Mouse (Mus musculus) forebrain, embryonic 15.5 days (tissue): Measurements from ENCODE around the gene Lrrc23. TPM values are rescaled to one million over a fixed set of nuclear protein-coding genes. Genes with fewer than 3 reads are reported as not detected.
"Not testable (repeated sequence)": the region's sequence is repeated elsewhere in the genome, so short reads cannot be mapped to it uniquely, and the experiment has no call there.

Source experiments
- ATAC-seq: fragments of 200-750 bp; cut with Nextera tagmentation; replicated peaks from 2 replicates; pipeline ENCODE4 v1.8.0; 2017; ENCODE audit warnings: mild to moderate bottlenecking, moderate TSS enrichment, moderate library complexity
- H3K27ac ChIP-seq: fragments of 300-500 bp; sonication (generic); replicated peaks from 2 replicates; pipeline ENCODE4 v1.5.1; 2015; ENCODE audit warnings: mild to moderate bottlenecking, inconsistent platforms
- H3K27me3 ChIP-seq: fragments of 300-500 bp; sonication (generic); 2 replicates; pipeline ENCODE4 v1.6.1; 2015; ENCODE audit warnings: inconsistent platforms
- H3K36me3 ChIP-seq: fragments of 300-500 bp; sonication (generic); 2 replicates; pipeline ENCODE4 v1.6.1; 2015; ENCODE audit warnings: mild to moderate bottlenecking, inconsistent platforms
- H3K4me1 ChIP-seq: fragments of 300-500 bp; sonication (generic); 2 replicates; pipeline ENCODE4 v1.6.1; 2015; ENCODE audit warnings: inconsistent platforms
- H3K4me2 ChIP-seq: fragments of 300-500 bp; sonication (generic); replicated peaks from 2 replicates; pipeline ENCODE4 v1.6.1; 2015; ENCODE audit warnings: mild to moderate bottlenecking, inconsistent platforms
- H3K4me3 ChIP-seq: fragments of 300-500 bp; sonication (generic); 2 replicates; pipeline ENCODE4 v1.5.1; 2015; ENCODE audit warnings: mild to moderate bottlenecking, inconsistent platforms
- H3K9ac ChIP-seq: fragments of 300-500 bp; sonication (generic); replicated peaks from 2 replicates; pipeline ENCODE4 v1.6.1; 2015; ENCODE audit warnings: mild to moderate bottlenecking, inconsistent platforms
- H3K9me3 ChIP-seq: fragments of 300-500 bp; sonication (generic); 2 replicates; pipeline ENCODE4 v1.6.1; 2016; ENCODE audit warnings: inconsistent platforms
- WGBS: fragments of 180-500 bp; shearing (Covaris S2); methylation state at CpG from one replicate; pipeline ENCODE4 v1.1.7; 2015; ENCODE audit warnings: mixed read lengths; 5-methylcytosine and 5-hydroxymethylcytosine counted together
- polyA plus RNA-seq: library from polyadenylated mRNA; unstranded; fragments of >200 nt; fragmentation: Nextera tagmentation; extraction: Ambion mirVana; gene quantifications from 2 replicates; pipeline ENCODE4 v1.2.1, GENCODE M21; 2015

The Lrrc23 gene
- polyA plus RNA-seq, 1 experiment from 2014 or later, result 4.8 TPM

- H3K9ac ChIP-seq, result peak overlapping the region; percentile 50
- peaks cover 37% of the 10 kb centered on the region for H3K4me1 ChIP-seq
- H3K27me3 ChIP-seq, result no peaks in the 10 kb centered on the region
- no peaks in the 10 kb centered on the region for H3K36me3 ChIP-seq
- H3K27ac ChIP-seq, result peak overlapping the region; percentile 87
- no peaks in the 10 kb centered on the region for H3K9me3 ChIP-seq
- peak overlapping the region; percentile 76 for H3K4me2 ChIP-seq
- ATAC-seq, result peak; percentile 84
- 3% methylated on average over 34 of the region's 34 CpGs for WGBS
- peak overlapping the region; percentile 46 for H3K4me3 ChIP-seq
Observed at GRCm38 (mm10) chr6:124805341-124806321, 26.1 kb upstream of the Lrrc23 start.

DNA sequence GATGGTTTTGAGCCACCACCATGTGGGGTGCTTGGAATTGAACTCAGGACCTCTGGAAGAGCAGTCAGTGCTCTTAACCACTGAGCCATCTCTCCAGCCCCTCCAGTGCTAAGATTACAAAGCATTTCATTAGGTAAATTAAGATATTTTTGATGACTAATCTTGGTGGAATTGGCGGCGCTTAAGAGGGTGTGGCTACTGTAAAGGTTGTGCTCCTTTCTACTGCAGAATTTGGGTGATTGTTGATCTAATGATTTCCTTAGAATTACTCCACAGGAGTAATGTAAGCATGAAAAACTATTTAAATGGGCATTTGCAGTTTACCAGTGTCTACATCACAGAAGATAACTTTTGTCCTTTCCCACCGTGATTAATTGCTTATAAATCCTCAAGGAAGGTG lies 24.8 kb upstream of the Lrrc23 start:
- peaks cover 28% of the 10 kb centered on the region for H3K4me1 ChIP-seq
- H3K27ac ChIP-seq, result no peak overlapping the region
- no peak overlapping the region for H3K9ac ChIP-seq
- ATAC-seq, result no peak
- no peak overlapping the region for H3K4me2 ChIP-seq
- H3K36me3 ChIP-seq, result no peaks in the 10 kb centered on the region
- H3K9me3 ChIP-seq, result no peaks in the 10 kb centered on the region
- WGBS, result 88% methylated on average over 3 of the region's 3 CpGs
- H3K4me3 ChIP-seq, result no peak overlapping the region
- H3K27me3 ChIP-seq, result no peaks in the 10 kb centered on the region

- not testable (repeated sequence) for H3K9ac ChIP-seq, H3K27me3 ChIP-seq, H3K4me2 ChIP-seq, H3K4me3 ChIP-seq, H3K36me3 ChIP-seq, H3K9me3 ChIP-seq, ATAC-seq, H3K27ac ChIP-seq
- WGBS, result 93% methylated on average over 4 of the region's 4 CpGs
- H3K4me1 ChIP-seq, result peaks cover 23% of the 10 kb centered on the region
Observed at GRCm38 (mm10) chr6:124803691-124804090, 24.2 kb upstream of the Lrrc23 start.

DNA sequence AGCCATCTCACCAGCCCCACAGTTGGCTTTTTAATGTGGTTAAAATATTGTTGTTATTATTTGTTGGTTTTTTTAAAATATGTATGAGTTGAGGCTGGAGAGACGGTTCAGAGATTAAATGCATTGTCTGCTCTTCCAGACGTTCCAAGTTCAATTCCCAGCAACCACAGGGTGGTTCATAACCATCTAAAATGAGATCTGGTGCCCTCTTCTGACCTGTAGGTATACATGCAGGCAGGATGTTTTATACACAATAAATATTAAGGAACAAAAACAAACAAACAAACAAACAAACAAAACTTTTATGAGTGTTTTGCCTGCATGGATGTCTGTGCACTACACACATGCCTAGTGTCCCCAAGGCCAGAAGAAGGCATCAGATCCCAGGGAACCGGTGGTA lies 23.5 kb upstream of the Lrrc23 start:
- ATAC-seq, result no peak
- Histone ChIP-seq H3K4me2 (no peak overlapping the region), H3K9ac (no peak overlapping the region), H3K4me3 (no peak overlapping the region), H3K27ac (no peak overlapping the region), H3K9me3 (no peaks in the 10 kb centered on the region), H3K36me3 (no peaks in the 10 kb centered on the region), H3K4me1 (peaks cover 17% of the 10 kb centered on the region), H3K27me3 (no peaks in the 10 kb centered on the region)
- WGBS, result 81% methylated on average over 3 of the region's 3 CpGs

GRCm38 (mm10) chr6:124802400-124802799 lies 22.9 kb upstream of the Lrrc23 start:
- not testable (repeated sequence) for H3K27ac ChIP-seq, H3K4me3 ChIP-seq, H3K4me2 ChIP-seq, H3K9ac ChIP-seq, H3K36me3 ChIP-seq, ATAC-seq, H3K27me3 ChIP-seq, H3K9me3 ChIP-seq
- 14% methylated on average over 5 of the region's 9 CpGs for WGBS
- H3K4me1 ChIP-seq, result peaks cover 15% of the 10 kb centered on the region

DNA sequence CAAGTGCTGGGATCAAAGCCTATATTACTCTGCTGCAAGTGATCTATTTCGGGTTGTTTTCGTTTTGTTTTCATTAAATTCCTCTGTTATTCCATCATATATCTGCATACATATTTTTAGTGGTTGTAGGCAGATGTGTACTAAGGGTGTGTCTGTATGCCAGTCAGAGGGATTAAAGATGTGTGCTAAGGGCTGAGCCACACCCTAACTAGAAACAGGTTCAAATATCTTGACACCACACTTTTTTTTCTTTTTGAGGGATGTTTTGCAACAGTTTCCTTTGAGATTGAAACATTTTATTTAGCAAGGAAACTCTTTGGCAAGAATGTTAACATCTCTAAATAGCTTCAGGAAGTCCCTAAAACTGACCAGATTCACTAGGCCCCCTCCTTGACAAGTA lies 16.7 kb upstream of the Lrrc23 start:
- no peak for ATAC-seq
- no peak overlapping the region for H3K4me2 ChIP-seq
- no peaks in the 10 kb centered on the region for H3K36me3 ChIP-seq
- H3K4me1 ChIP-seq, result no peaks in the 10 kb centered on the region
- no peak overlapping the region for H3K9ac ChIP-seq
- H3K27me3 ChIP-seq, result no peaks in the 10 kb centered on the region
- no peak overlapping the region for H3K4me3 ChIP-seq
- H3K9me3 ChIP-seq, result no peaks in the 10 kb centered on the region
- WGBS, result 80% methylated on average over 2 of the region's 2 CpGs
- no peak overlapping the region for H3K27ac ChIP-seq

GRCm38 (mm10) chr6:124795781-124796180 lies 16.3 kb upstream of the Lrrc23 start:
- no peaks in the 10 kb centered on the region for H3K4me1 ChIP-seq
- no peaks in the 10 kb centered on the region for H3K36me3 ChIP-seq
- no peak overlapping the region for H3K4me2 ChIP-seq
- H3K27ac ChIP-seq, result no peak overlapping the region
- no peak overlapping the region for H3K9ac ChIP-seq
- H3K27me3 ChIP-seq, result no peaks in the 10 kb centered on the region
- WGBS, result 45% methylated on average over 4 of the region's 4 CpGs
- ATAC-seq, result no peak
- no peaks in the 10 kb centered on the region for H3K9me3 ChIP-seq
- no peak overlapping the region for H3K4me3 ChIP-seq

- H3K27me3 ChIP-seq, result no peaks in the 10 kb centered on the region
- no peaks in the 10 kb centered on the region for H3K4me1 ChIP-seq
- no peaks in the 10 kb centered on the region for H3K36me3 ChIP-seq
- no peak overlapping the region for H3K4me2 ChIP-seq
- 88% methylated on average over 3 of the region's 3 CpGs for whole genome bisulfite sequencing
- no peak for ATAC-seq
- H3K9ac ChIP-seq, result no peak overlapping the region
- H3K9me3 ChIP-seq, result no peaks in the 10 kb centered on the region
- no peak overlapping the region for H3K27ac ChIP-seq
- no peak overlapping the region for H3K4me3 ChIP-seq
Observed at GRCm38 (mm10) chr6:124791911-124792310, 12.4 kb upstream of the Lrrc23 start.

DNA sequence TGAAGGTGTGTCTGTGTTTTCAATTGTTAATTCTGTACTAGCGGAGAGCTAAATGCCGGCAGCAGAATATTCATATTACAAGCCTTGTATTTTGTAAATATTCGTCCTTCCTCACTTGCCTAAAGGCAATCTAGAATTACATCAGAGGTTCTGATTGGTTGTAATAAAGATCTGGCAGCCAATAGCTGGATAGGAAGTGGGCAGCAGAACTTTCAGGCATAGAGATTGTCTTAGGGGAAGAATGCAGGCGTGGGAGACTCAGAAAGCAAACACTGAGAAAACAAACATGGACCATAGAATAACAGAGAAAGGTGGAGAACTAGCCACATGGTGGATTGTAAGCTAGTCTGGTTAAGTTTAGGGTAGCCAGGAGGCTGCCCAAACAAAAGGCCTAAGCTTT lies 10.6 kb upstream of the Lrrc23 start:
- WGBS, result 79% methylated on average over 4 of the region's 4 CpGs
- Histone ChIP-seq H3K27me3 (no peaks in the 10 kb centered on the region), H3K4me2 (no peak overlapping the region), H3K4me3 (no peak overlapping the region), H3K9ac (no peak overlapping the region), H3K27ac (no peak overlapping the region), H3K36me3 (no peaks in the 10 kb centered on the region), H3K9me3 (no peaks in the 10 kb centered on the region), H3K4me1 (no peaks in the 10 kb centered on the region)
- no peak for ATAC-seq

GRCm38 (mm10) chr6:124789519-124789918 lies 10.0 kb upstream of the Lrrc23 start:
- Histone ChIP-seq H3K9me3 (no peaks in the 10 kb centered on the region), H3K27me3 (no peaks in the 10 kb centered on the region), H3K4me2 (no peak overlapping the region), H3K4me1 (no peaks in the 10 kb centered on the region), H3K9ac (no peak overlapping the region), H3K4me3 (no peak overlapping the region), H3K27ac (no peak overlapping the region), H3K36me3 (no peaks in the 10 kb centered on the region)
- no peak for ATAC-seq
- 82% methylated on average over 4 of the region's 4 CpGs for WGBS

- Histone ChIP-seq H3K4me1 (no peaks in the 10 kb centered on the region), H3K4me2 (no peak overlapping the region), H3K27ac (no peak overlapping the region), H3K9ac (no peak overlapping the region), H3K4me3 (no peak overlapping the region), H3K9me3 (no peaks in the 10 kb centered on the region), H3K27me3 (no peaks in the 10 kb centered on the region), H3K36me3 (no peaks in the 10 kb centered on the region)
- WGBS, result 83% methylated on average over 10 of the region's 10 CpGs
- ATAC-seq, result no peak
Observed at GRCm38 (mm10) chr6:124787722-124788121, 8.2 kb upstream of the Lrrc23 start.

DNA sequence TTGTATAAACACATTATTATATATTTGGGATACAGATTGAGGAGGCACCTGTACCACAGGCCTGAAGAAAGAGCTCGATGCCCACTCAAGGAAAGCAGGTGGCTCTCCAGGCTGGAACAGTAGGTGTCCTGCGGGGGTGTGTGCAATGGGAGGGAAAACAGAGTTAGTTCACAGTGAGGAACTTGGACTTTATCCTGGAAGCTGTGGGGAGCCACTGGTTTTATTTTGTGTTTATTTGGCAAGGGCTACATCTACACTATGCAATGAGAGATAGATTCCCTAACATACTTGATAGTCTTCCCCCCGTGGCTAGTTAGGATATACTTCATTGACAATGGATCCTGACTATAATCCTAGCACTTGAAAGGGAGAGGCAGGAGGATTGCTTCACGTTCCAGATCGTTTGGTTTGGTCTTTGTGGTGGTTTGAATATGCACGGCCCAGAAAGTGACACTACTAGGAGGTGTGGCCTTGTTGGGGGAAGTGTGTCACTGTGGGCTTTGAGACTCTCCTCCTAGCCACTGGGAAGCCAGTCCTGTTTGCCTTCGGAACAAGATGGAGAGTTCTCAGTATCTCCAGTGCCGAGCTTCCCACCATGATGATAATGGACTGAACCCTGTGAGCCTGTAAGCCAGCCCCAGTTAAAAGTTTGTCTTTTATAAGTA lies 7.4 kb upstream of the Lrrc23 start:
- peaks cover 3% of the 10 kb centered on the region; the same call in 1 of the 2 replicates for H3K4me1 ChIP-seq
- H3K27me3 ChIP-seq, result no peaks in the 10 kb centered on the region

More for the DNA sequence above, 7.4 kb upstream of the Lrrc23 start:
- Histone ChIP-seq H3K4me3 (no peak overlapping the region), H3K27ac (no peak overlapping the region), H3K4me2 (no peak overlapping the region), H3K9me3 (no peaks in the 10 kb centered on the region), H3K9ac (no peak overlapping the region), H3K36me3 (no peaks in the 10 kb centered on the region)
- 53% methylated on average over 8 of the region's 8 CpGs for WGBS
- ATAC-seq, result no peak
